Mouse (Mus musculus) inflammation-experienced regulatory T-cells, adult 6 months (primary cell): ENCODE results near the gene Ttc30a1. TPM values are rescaled to one million over a fixed set of nuclear protein-coding genes. Genes with fewer than 3 reads are reported as not detected.

Source experiments
- ATAC-seq: one replicate; pipeline ENCODE4 v1.8.0; 2017
- polyA plus RNA-seq, 3 experiments: library from polyadenylated mRNA; unstranded; fragments of 100-300 nt; shearing (Covaris generic); gene quantifications; one replicate each; pipeline ENCODE4 v1.2.1; 2017

Gene Ttc30a1
- polyA plus RNA-seq, 3 experiments from 2014 or later = 0.54 to 1.1 (median 0.71) TPM

DNA sequence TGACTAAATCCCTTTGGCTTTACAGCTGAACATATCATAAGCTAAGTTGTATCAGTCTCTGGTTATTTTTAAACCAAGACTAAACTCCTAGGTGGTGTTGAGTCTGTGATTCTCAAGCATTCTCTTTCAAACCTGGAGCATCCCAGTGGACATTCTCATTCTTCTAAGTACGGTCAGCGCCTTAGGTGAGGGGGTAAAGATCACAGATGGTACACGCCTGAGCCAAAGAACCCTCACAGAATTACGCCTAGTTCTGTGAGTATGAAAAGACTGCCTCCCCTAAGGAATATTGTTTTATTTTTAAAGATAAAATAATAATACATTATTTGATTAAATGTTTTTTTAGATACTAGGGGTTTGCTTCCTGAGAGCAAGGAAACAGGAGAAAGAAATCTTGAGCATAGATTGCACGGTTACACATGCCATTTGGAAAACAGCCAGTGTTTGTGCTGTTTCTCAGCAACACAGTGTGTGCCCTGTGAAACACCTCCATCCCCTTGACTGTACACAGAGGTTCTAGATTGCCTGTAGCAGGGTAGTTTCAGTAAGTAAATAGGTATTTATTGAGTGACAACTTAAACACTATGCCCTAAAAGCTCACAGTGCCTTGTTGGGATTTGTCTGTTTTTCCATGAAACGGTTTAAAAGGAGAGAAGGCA, 51.9 kb downstream of the Ttc30a1 start:
- no peak for ATAC-seq

DNA sequence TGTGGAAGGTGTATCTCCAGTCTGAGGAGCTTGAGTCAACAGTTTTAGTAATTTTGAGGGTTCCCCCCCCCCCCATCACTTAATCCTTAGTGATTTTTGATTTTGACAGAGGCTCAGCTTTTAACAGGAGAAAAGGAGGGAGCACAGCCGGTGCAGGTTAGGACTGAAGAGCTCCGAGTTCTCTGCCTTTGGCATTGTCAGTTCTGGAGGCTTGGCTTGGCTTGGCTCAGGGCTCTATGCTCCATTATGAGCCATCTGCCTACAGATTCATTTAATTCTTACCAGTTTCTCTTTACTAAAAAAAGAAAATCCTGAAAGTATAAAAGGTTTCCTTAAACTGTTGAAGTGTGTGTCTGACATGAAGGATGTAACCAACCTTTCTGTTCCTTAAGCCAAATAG, 52.6 kb downstream of the Ttc30a1 start:
- no peak for ATAC-seq

Other genes starting within 250 kb of the Ttc30a1 start
- 10 to 100 TPM; 17.6 to 25.3 (median 18.5) TPM for gene Agps, start 149.8 kb downstream of the Ttc30a1 start, polyA plus RNA-seq
- 1 to 10 TPM in 2 of 3 experiments, under 1 TPM in 1; 0.74 to 2.6 (median 1.7) TPM for gene Ttc30b, start 43.4 kb downstream of the Ttc30a1 start, polyA plus RNA-seq
- gene Ttc30a2, start 3.8 kb downstream of the Ttc30a1 start, polyA plus RNA-seq = not detected